Mouse (Mus musculus) testis, adult 2 months (tissue): Measurements from ENCODE around the gene Praf2.
"Not testable (repeated sequence)": the region's sequence is repeated elsewhere in the genome, so short reads cannot be mapped to it uniquely, and the experiment has no call there.

Experiments used
- CTCF ChIP-seq: fragments of 200-500 bp; IDR thresholded peaks from 2 replicates; pipeline ENCODE4 v1.5.1; 2012; ENCODE audit warnings: low read depth, mild to moderate bottlenecking, inconsistent platforms, low read length, moderate library complexity; ENCODE audit not compliant: control insufficient read depth, insufficient read depth, insufficient replicate concordance
- POLR2A ChIP-seq: fragments of 200-500 bp; IDR thresholded peaks from 2 replicates; pipeline ENCODE4 v1.6.1; 2012; ENCODE audit warnings: low read depth, mild to moderate bottlenecking, inconsistent platforms, low read length, moderate library complexity; ENCODE audit not compliant: control insufficient read depth

DNA sequence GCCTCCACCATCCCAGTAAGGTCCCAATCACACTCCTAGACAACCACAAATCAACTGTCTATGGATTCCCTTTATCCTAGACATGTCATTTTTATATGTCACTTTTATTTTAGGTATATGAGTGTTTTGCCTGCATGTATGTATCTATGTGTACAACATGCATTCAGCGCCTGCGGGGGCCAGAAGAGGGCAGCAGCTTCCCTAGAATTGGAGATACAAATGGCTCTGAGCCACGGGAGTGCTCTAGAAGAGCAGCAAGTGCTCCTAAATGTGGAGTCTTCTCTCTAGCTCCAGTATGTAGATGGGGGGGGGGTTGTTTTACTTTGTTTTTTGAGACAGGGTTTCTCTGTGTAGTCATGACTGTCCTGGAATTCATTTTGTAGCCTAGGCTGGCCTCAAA, 25.4 kb downstream of the Praf2 start:
- TF ChIP-seq CTCF, POLR2A: not testable (repeated sequence)
